Comparison of ENCODE assay signal across 8 mouse cellular contexts in genomic region chr6:98113708-98114107, GRCm38 (mm10).
DNase-seq lines count a peak whose midpoint lies in the region; ATAC-seq lines count a peak whose summit lies in the region.

No protein-coding gene starts in this region.

- WGBS in heart, embryonic 11.5 days (ENCODE audit: insufficient replicate concordance) = 30% methylated on average over 7 of the region's 7 CpGs
- WGBS in limb, embryonic 10.5 days = 30% methylated on average over 7 of the region's 7 CpGs

- H3K4me3 ChIP-seq in heart, embryonic 11.5 days (ENCODE audit: low read depth, low read length) = no peak overlapping the region
- 0 out of 2 replicates have a peak overlapping the region, but pooled peaks have one; percentile 17 for H3K4me3 ChIP-seq in limb, embryonic 10.5 days

- no peak overlapping the region for H3K27ac ChIP-seq in heart, embryonic 11.5 days (ENCODE audit: low read depth, low read length)
- peak overlapping the region; percentile 78 for H3K27ac ChIP-seq in limb, embryonic 10.5 days

- peak overlapping the region; percentile 40 for H3K4me2 ChIP-seq in heart, embryonic 11.5 days

- no peaks in the 10 kb centered on the region for H3K27me3 ChIP-seq in heart, embryonic 11.5 days (ENCODE audit: control insufficient read depth, insufficient read depth, low read length)
- no peaks in the 10 kb centered on the region for H3K27me3 ChIP-seq in limb, embryonic 10.5 days (ENCODE audit: low read depth, poor library complexity, severe bottlenecking)

- peaks cover 6% of the 10 kb centered on the region; the same call in 1 of the 2 replicates for H3K4me1 ChIP-seq in heart, embryonic 11.5 days (ENCODE audit: control insufficient read depth, insufficient read depth, low read length)
- peaks cover 37% of the 10 kb centered on the region for H3K4me1 ChIP-seq in limb, embryonic 10.5 days

- ATAC-seq in heart, embryonic 11.5 days (replicated peaks; ENCODE audit: insufficient number of reproducible peaks, low FRiP score, low TSS enrichment) = no peak
- peak; percentile 91 for ATAC-seq in granulocyte monocyte progenitor cell, adult 5-6 weeks (replicated peaks; ENCODE audit: poor library complexity, severe bottlenecking)

- DNase-seq in heart, adult 8-10 months (ENCODE audit: low spot score) = no peak
- DNase-seq in limb, embryonic 10.5 days (ENCODE audit: low spot score) = peak; percentile 46
- DNase-seq in natural killer cell, adult 2 months (ENCODE audit: low spot score in 2 of 2) = peak; percentile 28 to 52
- no peak for DNase-seq in cerebellum, postnatal 14 days
- no peak for DNase-seq in left cerebral cortex, adult 11 months (ENCODE audit: low spot score)
- no peak for DNase-seq in cerebellum, adult 11 months

- no peaks in the 10 kb centered on the region for H3K9me3 ChIP-seq in heart, embryonic 11.5 days (replicated peaks; ENCODE audit: control insufficient read depth, low read length)
- no peaks in the 10 kb centered on the region for H3K9me3 ChIP-seq in limb, embryonic 10.5 days (replicated peaks)

- no peak overlapping the region for H3K9ac ChIP-seq in heart, embryonic 11.5 days (ENCODE audit: low read depth, low read length)

- H3K36me3 ChIP-seq in heart, embryonic 11.5 days (ENCODE audit: control insufficient read depth, insufficient read depth, low read length) = no peaks in the 10 kb centered on the region
- H3K36me3 ChIP-seq in limb, embryonic 10.5 days = no peaks in the 10 kb centered on the region

Comparison
In these comparisons a context has a peak if more than half of its experiments do, and no peak if none do; other contexts are left out.
1. DNase-seq: peak in limb, embryonic 10.5 days (single experiment) and natural killer cell, adult 2 months (2 of 2); none in heart, adult 8-10 months (single experiment), cerebellum, postnatal 14 days (0 of 2), left cerebral cortex, adult 11 months (single experiment) and cerebellum, adult 11 months (single experiment).